Mouse (Mus musculus): ENCODE measurements around the gene Mpv17l2. TPM values are rescaled to one million over a fixed set of nuclear protein-coding genes. Genes with fewer than 3 reads are reported as not detected.
A peak's percentile ranks its signal among the peaks of the same experiment; 100 is the strongest.

Gene Mpv17l2
- polyA plus RNA-seq, 1 experiment from 2014 or later = 47.4 TPM

DNA sequence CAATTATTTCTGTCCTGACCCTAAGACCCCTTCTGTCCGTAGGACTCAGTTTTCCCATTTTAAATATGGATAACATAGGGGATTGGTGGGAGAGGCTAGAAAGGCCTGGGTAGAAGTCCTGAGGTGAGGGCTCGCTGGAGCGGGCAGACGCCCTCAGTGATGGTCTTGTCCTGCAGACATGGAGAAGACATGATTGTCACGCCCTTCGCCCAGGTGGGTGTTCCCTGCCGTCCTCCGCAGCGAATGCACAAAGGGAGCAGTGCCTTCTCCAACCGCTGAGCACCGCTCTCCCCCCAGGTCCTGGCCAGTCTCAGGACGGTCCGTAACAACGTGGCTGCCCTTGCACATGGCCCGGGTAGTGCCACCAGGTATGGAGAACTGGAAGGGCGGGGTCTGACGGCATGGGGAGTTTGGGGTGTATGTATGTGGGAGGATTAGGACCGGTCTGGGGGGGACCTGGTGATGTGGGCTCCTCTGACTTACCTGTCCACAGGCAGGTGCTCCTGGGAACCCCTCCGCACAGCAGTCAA lies 15.0 kb downstream of the Mpv17l2 start:
- Histone ChIP-seq H3K36me3 (ENCODE audit: control insufficient read depth, insufficient read depth, low read length) (no peaks in the 10 kb centered on the region), H3K9ac (ENCODE audit: low read length) (no peak overlapping the region), H3K27me3 (ENCODE audit: control insufficient read depth, insufficient read depth, low read length) (peaks cover 86% of the 10 kb centered on the region), H3K4me1 (ENCODE audit: control insufficient read depth in 2 of 2, insufficient read depth in 2 of 2, low read length in 2 of 2) (peaks cover 14 to 31% of the 10 kb centered on the region in 2 experiments; a peak in 3 of 4 replicates), H3K9me3 (ENCODE audit: control insufficient read depth, low read length) (no peaks in the 10 kb centered on the region), H3K4me3 (ENCODE audit: control insufficient read depth in 1 of 2, insufficient read depth in 1 of 2, low read depth in 1 of 2, low read length in 2 of 2) (no peak overlapping the region), H3K27ac (replicated peaks in 1 of 2; ENCODE audit: control insufficient read depth in 1 of 2, insufficient read depth in 1 of 2, low read depth in 2 of 2, low read length in 2 of 2) (no peak overlapping the region), H3K4me2 (ENCODE audit: low read length) (no peak overlapping the region)
- ATAC-seq (ENCODE audit: insufficient number of reproducible peaks, insufficient read depth, low FRiP score, low read depth) = no peak
- 61% methylated on average over 19 of the region's 19 CpGs for WGBS

DNA sequence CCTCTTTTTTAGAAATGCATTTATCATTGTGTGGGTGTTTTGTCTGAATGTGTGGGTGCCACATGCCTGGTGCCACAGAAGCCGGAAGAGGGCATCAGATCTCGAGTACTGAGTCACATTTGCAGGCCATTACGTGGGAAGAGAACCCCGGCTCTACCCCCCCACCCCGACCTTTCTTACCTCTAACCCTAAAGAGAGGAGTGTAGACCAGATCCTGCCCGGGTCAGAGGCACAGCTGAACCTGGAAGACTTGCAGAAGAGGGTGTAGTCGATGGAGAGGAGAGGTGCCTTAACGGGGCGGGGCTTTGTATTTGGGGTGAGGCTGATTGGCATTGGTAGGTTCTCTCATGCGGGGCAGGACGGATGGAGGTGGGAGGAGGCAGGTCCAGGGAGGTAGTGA lies 15.9 kb downstream of the Mpv17l2 start:
- Histone ChIP-seq H3K9ac (ENCODE audit: low read length) (no peak overlapping the region), H3K4me3 (ENCODE audit: control insufficient read depth in 1 of 2, insufficient read depth in 1 of 2, low read depth in 1 of 2, low read length in 2 of 2) (peak overlapping the region in 1 of 2 experiments; percentile 23; a peak in 1 of 4 replicates), H3K4me1 (ENCODE audit: control insufficient read depth in 2 of 2, insufficient read depth in 2 of 2, low read length in 2 of 2) (peaks cover 14 to 31% of the 10 kb centered on the region in 2 experiments; a peak in 3 of 4 replicates), H3K4me2 (ENCODE audit: low read length) (no peak overlapping the region), H3K27ac (replicated peaks in 1 of 2; ENCODE audit: control insufficient read depth in 1 of 2, insufficient read depth in 1 of 2, low read depth in 2 of 2, low read length in 2 of 2) (no peak overlapping the region), H3K27me3 (ENCODE audit: control insufficient read depth, insufficient read depth, low read length) (peaks cover 81% of the 10 kb centered on the region), H3K9me3 (ENCODE audit: control insufficient read depth, low read length) (no peaks in the 10 kb centered on the region), H3K36me3 (ENCODE audit: control insufficient read depth, insufficient read depth, low read length) (no peaks in the 10 kb centered on the region)
- WGBS = 49% methylated on average over 11 of the region's 11 CpGs
- ATAC-seq (ENCODE audit: insufficient number of reproducible peaks, insufficient read depth, low FRiP score, low read depth) = no peak

DNA sequence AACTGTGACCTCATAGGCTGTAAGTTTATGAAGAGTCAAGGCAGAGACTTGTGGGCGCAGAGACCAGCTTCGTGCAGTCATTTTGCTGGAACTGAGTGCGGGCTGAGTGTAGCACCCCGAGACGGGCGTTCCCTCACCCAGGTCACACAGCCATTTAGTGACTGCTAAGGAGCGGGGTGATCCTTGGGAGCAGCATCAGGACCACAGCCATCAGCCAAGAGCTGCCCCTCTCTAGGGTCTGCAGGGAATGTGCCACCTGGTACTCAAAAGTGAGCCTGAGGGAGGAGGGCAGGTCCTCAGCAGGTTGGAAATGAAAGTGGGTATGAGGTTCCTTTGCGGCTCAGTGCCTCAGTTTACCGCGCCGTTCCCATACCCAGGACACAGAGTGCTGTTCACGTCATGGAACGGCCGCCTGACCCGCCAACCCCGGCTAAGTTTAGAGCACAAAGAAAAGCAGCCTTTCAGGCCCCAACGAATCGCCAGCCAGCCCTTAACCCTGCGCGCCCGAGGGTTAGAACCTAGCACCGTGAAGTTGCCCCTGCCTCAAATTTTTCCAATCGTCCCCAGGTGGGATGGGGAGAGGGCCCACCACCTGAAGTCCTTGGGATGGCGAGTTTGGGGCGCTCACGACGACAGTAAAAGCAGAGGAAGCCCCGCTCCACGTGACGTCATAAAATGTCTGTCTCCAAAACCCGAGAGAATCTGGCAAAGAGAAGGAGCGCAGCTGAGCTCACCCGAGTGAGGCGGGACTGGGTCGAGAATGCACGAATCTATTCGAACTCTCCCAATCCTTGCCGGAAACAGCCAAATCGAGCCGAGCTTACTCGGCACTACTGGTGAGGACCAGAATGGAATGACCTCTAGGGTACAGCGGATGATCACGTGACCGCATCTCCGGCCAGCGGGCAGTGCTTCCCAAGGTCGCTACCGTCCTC lies 16.8 kb downstream of the Mpv17l2 start:
- peak overlapping the region; percentile 23 to 29 for H3K4me3 ChIP-seq (ENCODE audit: control insufficient read depth in 1 of 2, insufficient read depth in 1 of 2, low read depth in 1 of 2, low read length in 2 of 2)
- H3K27me3 ChIP-seq (ENCODE audit: control insufficient read depth, insufficient read depth, low read length) = peaks cover 72% of the 10 kb centered on the region
- H3K9ac ChIP-seq (ENCODE audit: low read length) = 0 out of 2 replicates have a peak overlapping the region, but pooled peaks have one; percentile 18
- H3K4me2 ChIP-seq (ENCODE audit: low read length) = peak overlapping the region; percentile 60
- H3K4me1 ChIP-seq (ENCODE audit: control insufficient read depth in 2 of 2, insufficient read depth in 2 of 2, low read length in 2 of 2) = peaks cover 14 to 31% of the 10 kb centered on the region in 2 experiments; a peak in 3 of 4 replicates
- H3K27ac ChIP-seq (replicated peaks in 1 of 2; ENCODE audit: control insufficient read depth in 1 of 2, insufficient read depth in 1 of 2, low read depth in 2 of 2, low read length in 2 of 2) = no peak overlapping the region
- no peaks in the 10 kb centered on the region for H3K9me3 ChIP-seq (ENCODE audit: control insufficient read depth, low read length)
- 5% methylated on average over 48 of the region's 48 CpGs for WGBS
- H3K36me3 ChIP-seq (ENCODE audit: control insufficient read depth, insufficient read depth, low read length) = no peaks in the 10 kb centered on the region
- ATAC-seq (ENCODE audit: insufficient number of reproducible peaks, insufficient read depth, low FRiP score, low read depth) = no peak

DNA sequence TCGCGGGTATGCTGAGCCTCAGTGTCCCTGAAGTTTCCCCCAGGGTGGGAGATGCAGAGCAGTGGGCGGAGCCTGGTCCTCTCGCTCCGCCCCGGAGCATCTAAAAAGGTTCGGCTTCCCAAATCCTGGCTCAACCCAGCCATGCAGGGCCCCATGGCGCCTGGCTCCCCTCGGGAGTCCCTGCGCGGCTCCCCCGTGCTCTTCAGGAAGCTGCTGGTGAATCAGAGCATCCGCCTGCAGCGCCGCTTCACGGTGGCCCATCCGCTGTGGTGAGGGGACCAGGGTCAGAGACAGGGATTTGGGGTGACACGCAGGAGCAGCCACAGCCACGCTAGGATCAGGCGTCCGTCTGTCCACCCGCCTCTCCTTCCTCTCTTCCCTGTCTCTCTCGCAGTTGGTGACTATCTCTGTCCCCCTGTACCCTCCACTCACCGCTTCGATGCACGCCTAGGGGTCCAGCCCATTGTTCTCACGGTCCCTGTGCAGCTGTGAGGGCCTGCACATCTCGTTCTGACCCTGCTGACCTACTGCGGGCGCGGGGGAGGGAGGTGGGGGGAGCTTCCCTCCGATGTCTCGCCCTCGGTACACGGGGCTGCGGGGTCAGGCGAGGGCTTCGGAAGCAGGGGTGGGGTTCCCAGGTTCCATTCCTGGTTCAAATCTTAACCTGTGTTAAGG lies 17.6 kb downstream of the Mpv17l2 start:
- peak overlapping the region; percentile 60 for H3K4me2 ChIP-seq (ENCODE audit: low read length)
- no peaks in the 10 kb centered on the region for H3K36me3 ChIP-seq (ENCODE audit: control insufficient read depth, insufficient read depth, low read length)
- H3K9ac ChIP-seq (ENCODE audit: low read length) = peak overlapping the region; percentile 23; the same call in 1 of the 2 replicates
- no peaks in the 10 kb centered on the region for H3K9me3 ChIP-seq (ENCODE audit: control insufficient read depth, low read length)
- WGBS = 4% methylated on average over 38 of the region's 38 CpGs
- ATAC-seq (ENCODE audit: insufficient number of reproducible peaks, insufficient read depth, low FRiP score, low read depth) = no peak
- peaks cover 67% of the 10 kb centered on the region for H3K27me3 ChIP-seq (ENCODE audit: control insufficient read depth, insufficient read depth, low read length)
- no peak overlapping the region for H3K27ac ChIP-seq (replicated peaks in 1 of 2; ENCODE audit: control insufficient read depth in 1 of 2, insufficient read depth in 1 of 2, low read depth in 2 of 2, low read length in 2 of 2)
- peaks cover 14 to 31% of the 10 kb centered on the region in 2 experiments; a peak in 3 of 4 replicates for H3K4me1 ChIP-seq (ENCODE audit: control insufficient read depth in 2 of 2, insufficient read depth in 2 of 2, low read length in 2 of 2)
- peak overlapping the region in 1 of 2 experiments; percentile 15; a peak in 1 of 4 replicates for H3K4me3 ChIP-seq (ENCODE audit: control insufficient read depth in 1 of 2, insufficient read depth in 1 of 2, low read depth in 1 of 2, low read length in 2 of 2)

DNA sequence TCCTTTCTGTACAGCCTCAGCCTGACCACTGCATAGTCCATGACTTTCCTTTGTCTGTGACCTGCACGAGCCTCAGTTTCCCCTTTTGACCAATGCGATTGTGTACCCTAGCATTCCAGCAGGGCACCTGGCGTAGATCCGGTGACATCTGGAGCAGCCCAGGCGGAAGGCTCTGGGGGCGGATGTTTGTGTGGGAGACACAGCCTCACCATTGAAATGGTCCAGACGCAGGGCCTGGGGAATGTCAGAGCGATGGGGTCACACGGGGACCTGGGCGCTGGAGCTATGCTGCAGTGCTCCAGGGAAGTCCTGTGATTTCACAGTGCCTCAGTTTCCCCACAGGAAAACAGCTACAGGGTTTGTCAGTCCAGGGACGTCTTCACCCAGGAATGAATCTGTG lies 18.6 kb downstream of the Mpv17l2 start:
- H3K4me2 ChIP-seq (ENCODE audit: low read length) = no peak overlapping the region
- no peak overlapping the region for H3K27ac ChIP-seq (replicated peaks in 1 of 2; ENCODE audit: control insufficient read depth in 1 of 2, insufficient read depth in 1 of 2, low read depth in 2 of 2, low read length in 2 of 2)
- H3K4me3 ChIP-seq (ENCODE audit: control insufficient read depth in 1 of 2, insufficient read depth in 1 of 2, low read depth in 1 of 2, low read length in 2 of 2) = no peak overlapping the region
- no peaks in the 10 kb centered on the region for H3K9me3 ChIP-seq (ENCODE audit: control insufficient read depth, low read length)
- no peak overlapping the region for H3K9ac ChIP-seq (ENCODE audit: low read length)
- H3K36me3 ChIP-seq (ENCODE audit: control insufficient read depth, insufficient read depth, low read length) = no peaks in the 10 kb centered on the region
- H3K4me1 ChIP-seq (ENCODE audit: control insufficient read depth in 2 of 2, insufficient read depth in 2 of 2, low read length in 2 of 2) = peaks cover 14 to 31% of the 10 kb centered on the region in 2 experiments; a peak in 3 of 4 replicates
- WGBS = 28% methylated on average over 11 of the region's 11 CpGs
- no peak; the same call in 1 of the 2 replicates for ATAC-seq (ENCODE audit: insufficient number of reproducible peaks, insufficient read depth, low FRiP score, low read depth)
- H3K27me3 ChIP-seq (ENCODE audit: control insufficient read depth, insufficient read depth, low read length) = peaks cover 59% of the 10 kb centered on the region

DNA sequence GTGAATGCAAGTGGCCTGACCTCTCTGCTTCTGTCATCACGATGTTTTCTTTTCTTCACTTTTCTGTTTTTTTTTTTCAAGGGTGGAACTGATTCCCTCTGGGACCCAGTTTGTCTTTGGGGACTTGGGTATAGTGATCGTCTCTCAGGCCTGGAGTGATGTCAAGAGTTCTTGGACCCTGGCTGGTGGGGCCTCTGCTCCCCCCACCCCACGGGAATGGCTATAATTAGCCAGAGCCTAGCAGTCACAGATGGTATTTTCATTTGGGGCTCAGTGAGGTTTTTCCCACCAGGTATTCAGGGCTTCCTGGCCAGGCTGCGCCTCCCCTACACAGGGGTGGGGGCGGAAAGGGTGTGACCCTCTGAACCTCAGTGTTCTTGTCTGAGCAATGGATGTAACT lies 19.1 kb downstream of the Mpv17l2 start:
- H3K27ac ChIP-seq (replicated peaks in 1 of 2; ENCODE audit: control insufficient read depth in 1 of 2, insufficient read depth in 1 of 2, low read depth in 2 of 2, low read length in 2 of 2) = no peak overlapping the region
- H3K27me3 ChIP-seq (ENCODE audit: control insufficient read depth, insufficient read depth, low read length) = peaks cover 55% of the 10 kb centered on the region
- H3K9me3 ChIP-seq (ENCODE audit: control insufficient read depth, low read length) = no peaks in the 10 kb centered on the region
- no peak for ATAC-seq (ENCODE audit: insufficient number of reproducible peaks, insufficient read depth, low FRiP score, low read depth)
- no peak overlapping the region for H3K4me3 ChIP-seq (ENCODE audit: control insufficient read depth in 1 of 2, insufficient read depth in 1 of 2, low read depth in 1 of 2, low read length in 2 of 2)
- 28% methylated on average over 5 of the region's 5 CpGs for WGBS
- peak overlapping the region; percentile 10; the same call in 1 of the 2 replicates for H3K9ac ChIP-seq (ENCODE audit: low read length)
- H3K4me1 ChIP-seq (ENCODE audit: control insufficient read depth in 2 of 2, insufficient read depth in 2 of 2, low read length in 2 of 2) = peaks cover 14 to 31% of the 10 kb centered on the region in 2 experiments; a peak in 3 of 4 replicates
- H3K4me2 ChIP-seq (ENCODE audit: low read length) = no peak overlapping the region
- H3K36me3 ChIP-seq (ENCODE audit: control insufficient read depth, insufficient read depth, low read length) = no peaks in the 10 kb centered on the region

DNA sequence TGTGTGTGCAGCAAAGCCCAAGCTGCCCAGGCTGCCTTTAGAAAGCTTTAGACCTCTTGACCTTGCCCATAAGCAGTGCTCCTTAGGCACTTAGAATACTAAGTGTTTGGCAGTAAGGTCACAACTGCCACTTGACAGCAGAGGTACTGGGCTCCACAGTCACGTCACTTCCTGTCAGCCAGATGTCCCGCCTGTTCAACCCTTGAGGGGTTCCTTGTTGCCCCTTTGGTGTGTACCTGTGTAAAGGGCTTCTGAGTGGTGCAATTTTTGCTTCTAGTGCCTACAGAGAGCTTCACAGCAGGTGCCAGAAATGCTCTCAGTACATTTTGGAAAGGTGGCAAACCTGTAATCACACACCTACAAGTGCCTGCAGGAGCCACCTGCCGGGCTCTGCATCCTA lies 22.5 kb downstream of the Mpv17l2 start:
- Histone ChIP-seq H3K4me2 (ENCODE audit: low read length) (no peak overlapping the region), H3K4me3 (ENCODE audit: control insufficient read depth in 1 of 2, insufficient read depth in 1 of 2, low read depth in 1 of 2, low read length in 2 of 2) (no peak overlapping the region), H3K4me1 (ENCODE audit: control insufficient read depth in 2 of 2, insufficient read depth in 2 of 2, low read length in 2 of 2) (peaks cover 9 to 22% of the 10 kb centered on the region in 2 experiments; a peak in 3 of 4 replicates), H3K27ac (replicated peaks in 1 of 2; ENCODE audit: control insufficient read depth in 1 of 2, insufficient read depth in 1 of 2, low read depth in 2 of 2, low read length in 2 of 2) (no peak overlapping the region), H3K9ac (ENCODE audit: low read length) (no peak overlapping the region), H3K36me3 (ENCODE audit: control insufficient read depth, insufficient read depth, low read length) (no peaks in the 10 kb centered on the region), H3K9me3 (ENCODE audit: control insufficient read depth, low read length) (no peaks in the 10 kb centered on the region), H3K27me3 (ENCODE audit: control insufficient read depth, insufficient read depth, low read length) (peaks cover 23% of the 10 kb centered on the region)
- 40% methylated on average over 3 of the region's 3 CpGs for WGBS
- ATAC-seq (ENCODE audit: insufficient number of reproducible peaks, insufficient read depth, low FRiP score, low read depth) = no peak

Data from heart, embryonic 14.5 days (tissue).